ENCODE assay signal across 1 mouse cellular context in the genomic region with DNA sequence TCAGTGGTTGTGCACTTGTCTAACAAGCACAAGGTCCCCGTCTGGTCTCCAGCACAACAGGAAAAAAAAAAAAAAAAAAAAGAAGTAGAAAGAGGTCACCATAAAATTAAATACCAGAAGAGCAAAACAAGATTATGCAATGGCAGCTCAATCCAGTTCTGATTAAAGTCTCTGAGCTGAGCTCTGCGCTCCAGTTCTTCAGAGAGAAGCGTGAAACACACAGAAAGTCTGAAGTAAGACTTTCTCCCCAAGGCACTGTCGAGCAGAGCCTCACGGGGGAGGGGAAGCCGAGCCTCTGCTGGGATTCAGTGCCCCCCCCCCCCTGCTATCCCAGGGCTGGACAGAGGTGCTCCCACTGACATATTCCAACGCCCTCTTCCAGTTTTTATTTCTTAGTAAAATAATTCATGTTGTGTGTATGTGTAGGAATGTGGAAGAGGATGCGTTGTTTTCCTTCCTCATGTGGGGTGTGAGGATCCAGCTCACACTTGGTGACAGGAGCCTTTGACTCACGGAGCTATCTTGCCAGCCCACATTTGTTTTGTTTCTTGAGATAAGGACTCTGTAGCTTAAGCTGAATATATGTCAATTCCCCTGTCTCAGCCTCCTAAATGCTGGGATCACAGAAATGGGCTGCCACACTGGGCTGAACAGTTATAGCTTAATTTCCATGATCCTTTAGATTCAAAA.
TF ChIP-seq lines count a peak whose summit lies in the region.

No protein-coding gene starts in this region.

TF ChIP-seq in MEL, 35 proteins besides CTCF, POLR2A, EP300 and RAD21:
- TF ChIP-seq MAZ (IDR thresholded peaks at IDR 0.05; ENCODE audit: low read depth, low read length) (peak; percentile 51), NRF1 (IDR thresholded peaks at IDR 0.05; ENCODE audit: insufficient read depth, low read depth, low read length, poor library complexity, severe bottlenecking) (no peak), ZMIZ1 (IDR thresholded peaks at IDR 0.05; ENCODE audit: low read depth, low read length) (peak; percentile 38; the same call in 1 of the 2 replicates), GATA1 (IDR thresholded peaks at IDR 0.05; ENCODE audit: low read depth, low read length) (peak; percentile 98), SIN3A (IDR thresholded peaks at IDR 0.05; ENCODE audit: low read length) (peak; percentile 87), SMC3 (IDR thresholded peaks at IDR 0.05; ENCODE audit: low read depth, low read length) (no peak), MAFK (IDR thresholded peaks at IDR 0.05; ENCODE audit: borderline replicate concordance, low read depth, low read length) (0 out of 2 replicates have a peak, but pooled peaks have one; percentile 35), CHD2 (IDR thresholded peaks at IDR 0.05; ENCODE audit: low read length) (no peak), JUND (IDR thresholded peaks at IDR 0.05; ENCODE audit: low read depth, low read length) (no peak), E2F4 (IDR thresholded peaks at IDR 0.05; ENCODE audit: borderline replicate concordance, low read depth, low read length) (no peak), ZNF384 (IDR thresholded peaks at IDR 0.05; ENCODE audit: low read depth, low read length) (peak; percentile 91), MEF2A (IDR thresholded peaks at IDR 0.05; ENCODE audit: extremely low read depth, insufficient replicate concordance, low read depth, low read length, poor library complexity, severe bottlenecking) (no peak), GABPA (IDR thresholded peaks at IDR 0.05; ENCODE audit: low read depth, low read length) (no peak), ZC3H11A (IDR thresholded peaks at IDR 0.05; ENCODE audit: low read depth, low read length) (no peak), RCOR1 (IDR thresholded peaks at IDR 0.05; ENCODE audit: low read depth, low read length) (peak; percentile 73), CHD1 (IDR thresholded peaks at IDR 0.05; ENCODE audit: low read depth, low read length) (no peak; the same call in 1 of the 2 replicates), TCF12 (IDR thresholded peaks at IDR 0.05; ENCODE audit: low read depth, low read length) (peak; percentile 97), MAX (IDR thresholded peaks at IDR 0.05; ENCODE audit: low read length) (peak; percentile 53; the same call in 1 of the 2 replicates), TAL1 (IDR thresholded peaks at IDR 0.05; ENCODE audit: low read length) (peak; percentile 91), MXI1 (IDR thresholded peaks at IDR 0.05; ENCODE audit: low read depth, low read length) (peak; percentile 59), KAT2A (conservative IDR thresholded peaks at IDR 0.05; ENCODE audit: low read depth, low read length) (no peak), POLR2AphosphoS5 (IDR thresholded peaks at IDR 0.05; ENCODE audit: borderline replicate concordance, low read depth, low read length) (no peak), TBP (IDR thresholded peaks at IDR 0.05; ENCODE audit: low read depth, low read length) (0 out of 2 replicates have a peak, but pooled peaks have one; percentile 13), MYB (IDR thresholded peaks at IDR 0.05; ENCODE audit: low read depth, low read length) (no peak), MYC (IDR thresholded peaks at IDR 0.05; ENCODE audit: low read depth, low read length) (peak; percentile 31), NELFE (IDR thresholded peaks at IDR 0.05; ENCODE audit: low read depth, low read length) (no peak), POLR2AphosphoS2 (IDR thresholded peaks at IDR 0.05; ENCODE audit: low read length) (no peak), ETS1 (IDR thresholded peaks at IDR 0.05; ENCODE audit: low read depth, low read length) (peak; percentile 90), UBTF (IDR thresholded peaks at IDR 0.05; ENCODE audit: borderline replicate concordance, insufficient read depth, low read depth, low read length) (no peak), USF2 (IDR thresholded peaks at IDR 0.05; ENCODE audit: borderline replicate concordance in 1 of 2, insufficient read depth in 1 of 2, low read depth in 1 of 2, low read length in 2 of 2) (no peak), BHLHE40 (IDR thresholded peaks at IDR 0.05; ENCODE audit: borderline replicate concordance, low read depth, low read length) (no peak; the same call in 1 of the 2 replicates), ZKSCAN1 (IDR thresholded peaks at IDR 0.05; ENCODE audit: low read depth, low read length) (0 out of 2 replicates have a peak, but pooled peaks have one; percentile 14), USF1 (IDR thresholded peaks at IDR 0.05; ENCODE audit: low read depth, low read length) (no peak), ELF1 (IDR thresholded peaks at IDR 0.05; ENCODE audit: low read depth, low read length) (no peak), HCFC1 (IDR thresholded peaks at IDR 0.05; ENCODE audit: low read depth, low read length) (no peak)
